Mouse (Mus musculus): ENCODE measurements at regions not wholly inside any gene's neighbourhood (a gene's known extent, or its start where the extent isn't known, plus 50 kb on each side); places are given as distances from the start of the nearest gene placed in this dataset.
A peak's percentile ranks its signal among the peaks of the same experiment; 100 is the strongest.

DNA sequence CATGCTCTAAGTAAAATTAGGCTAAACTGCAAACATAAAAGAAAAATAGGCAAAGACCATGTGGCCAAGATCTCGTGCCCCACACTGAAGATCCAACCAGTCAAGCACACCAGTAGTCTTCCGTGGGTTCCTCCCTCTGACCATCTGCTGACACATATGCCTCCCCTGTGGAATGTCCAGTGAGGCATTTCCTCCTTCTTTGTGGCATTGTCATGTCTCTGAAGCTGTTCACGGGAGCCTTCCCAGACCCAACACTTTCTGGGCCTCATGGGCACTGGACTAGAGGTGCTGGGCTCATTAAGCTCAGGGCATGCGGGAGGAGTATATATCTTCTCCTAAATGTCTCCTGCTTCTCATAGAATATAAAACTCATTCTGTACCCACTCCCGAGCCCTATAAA is 237.3 kb upstream of the Hes1 start:
- no peaks in the 10 kb centered on the region for H3K27me3 ChIP-seq (replicated peaks)
- H3K4me2 ChIP-seq (ENCODE audit: insufficient read depth, low read depth, poor library complexity, severe bottlenecking) = no peak overlapping the region
- H3K27ac ChIP-seq (ENCODE audit: insufficient read depth, low read depth) = no peak overlapping the region
- dilution Hi-C loops (cut with MboI; ENCODE audit: extremely low pct_ligation_motif_present, extremely low pct_unique_long_range_greater_than_20kb, low sequenced_read_pairs) = no loop called here
- H3K4me1 ChIP-seq (ENCODE audit: control insufficient read depth in 1 of 2, insufficient read depth in 2 of 2) = peaks cover 0 to 7% of the 10 kb centered on the region in 2 experiments; a peak in 1 of 4 replicates
- in situ Hi-C loops (cut with MboI; ENCODE audit: low pct_ligation_motif_present, low pct_unique_long_range_greater_than_20kb, low sequenced_read_pairs) = no loop called here
- H3K36me3 ChIP-seq (replicated peaks in 1 of 2; ENCODE audit: control insufficient read depth in 1 of 2, insufficient read depth in 1 of 2, low read length in 1 of 2) = peaks cover 20 to 56% of the 10 kb centered on the region in 2 experiments
- no peak for TF ChIP-seq E2F4 (IDR thresholded peaks at IDR 0.05; ENCODE audit: insufficient replicate concordance, low read depth, low read length)
- TF ChIP-seq SIN3A (IDR thresholded peaks at IDR 0.05; ENCODE audit: low read length) = no peak
- no peak for TF ChIP-seq CHD2 (IDR thresholded peaks at IDR 0.05; ENCODE audit: low read length)
- TF ChIP-seq NRF1 (IDR thresholded peaks at IDR 0.05; ENCODE audit: low read depth, low read length) = no peak
- TF ChIP-seq CHD1 (IDR thresholded peaks at IDR 0.05; ENCODE audit: low read depth, low read length) = no peak
- no peak for TF ChIP-seq JUN (IDR thresholded peaks at IDR 0.05; ENCODE audit: insufficient read depth, low read depth, low read length)
- no peak for TF ChIP-seq ZKSCAN1 (IDR thresholded peaks at IDR 0.05; ENCODE audit: borderline replicate concordance, low read depth, low read length)
- TF ChIP-seq PAX5 (IDR thresholded peaks at IDR 0.05; ENCODE audit: low read length) = no peak
- TF ChIP-seq ZNF384 (IDR thresholded peaks at IDR 0.05; ENCODE audit: low read depth, low read length) = no peak
- no peak for TF ChIP-seq MAZ (IDR thresholded peaks at IDR 0.05; ENCODE audit: low read depth, low read length)
- no peak for TF ChIP-seq JUND (conservative IDR thresholded peaks at IDR 0.05; ENCODE audit: low read depth, low read length)
- no peak for TF ChIP-seq HCFC1 (IDR thresholded peaks at IDR 0.05; ENCODE audit: low read depth, low read length)
- TF ChIP-seq MAX (IDR thresholded peaks at IDR 0.05; ENCODE audit: low read length) = no peak
- no peak overlapping the region for H3K4me3 ChIP-seq (replicated peaks in 1 of 3; ENCODE audit: low read depth in 2 of 3, low read length in 2 of 3, poor library complexity in 1 of 3)
- H3K79me2 ChIP-seq (replicated peaks; ENCODE audit: control insufficient read depth, extremely low read depth, insufficient read depth, poor library complexity, severe bottlenecking) = no peaks in the 10 kb centered on the region
- H3K9me3 ChIP-seq (replicated peaks; ENCODE audit: low read length) = peaks cover 16% of the 10 kb centered on the region
- DNase-seq (ENCODE audit: extremely low read depth) = no peak
- no peak overlapping the region for H3K9ac ChIP-seq (ENCODE audit: insufficient read depth, low read depth)

DNA sequence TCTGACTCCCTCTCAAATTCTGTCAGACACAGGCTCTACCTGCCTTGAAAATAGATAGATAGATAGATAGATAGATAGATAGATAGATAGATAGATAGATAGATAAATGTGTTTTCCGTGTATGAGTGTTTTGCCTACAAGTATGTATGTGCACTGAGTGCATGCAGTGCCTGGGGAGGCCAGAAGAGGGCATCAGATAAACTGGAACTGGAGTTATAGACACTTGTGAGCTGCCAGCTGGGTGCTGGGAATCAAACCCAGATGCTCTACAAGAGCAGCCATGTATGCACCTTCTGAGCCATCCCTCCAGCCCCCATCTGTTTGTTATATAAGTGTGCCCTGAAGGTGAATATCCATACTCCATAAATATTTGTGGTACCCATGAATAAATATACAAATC is 236.4 kb upstream of the Hes1 start:
- Histone ChIP-seq H3K36me3 (replicated peaks in 1 of 2; ENCODE audit: control insufficient read depth in 1 of 2, insufficient read depth in 1 of 2, low read length in 1 of 2) (peaks cover 20 to 58% of the 10 kb centered on the region in 2 experiments), H3K4me1 (ENCODE audit: control insufficient read depth in 1 of 2, insufficient read depth in 2 of 2) (peaks cover 0 to 6% of the 10 kb centered on the region in 2 experiments; a peak in 1 of 4 replicates), H3K4me2 (ENCODE audit: insufficient read depth, low read depth, poor library complexity, severe bottlenecking) (no peak overlapping the region), H3K27ac (ENCODE audit: insufficient read depth, low read depth) (no peak overlapping the region), H3K79me2 (replicated peaks; ENCODE audit: control insufficient read depth, extremely low read depth, insufficient read depth, poor library complexity, severe bottlenecking) (no peaks in the 10 kb centered on the region), H3K4me3 (replicated peaks in 1 of 3; ENCODE audit: low read depth in 2 of 3, low read length in 2 of 3, poor library complexity in 1 of 3) (no peak overlapping the region), H3K27me3 (replicated peaks) (no peaks in the 10 kb centered on the region), H3K9me3 (replicated peaks; ENCODE audit: low read length) (peaks cover 16% of the 10 kb centered on the region), H3K9ac (ENCODE audit: insufficient read depth, low read depth) (no peak overlapping the region)
- no peak for DNase-seq (ENCODE audit: extremely low read depth)
- in situ Hi-C loops (cut with MboI; ENCODE audit: low pct_ligation_motif_present, low pct_unique_long_range_greater_than_20kb, low sequenced_read_pairs) (no loop called here), dilution Hi-C loops (cut with MboI; ENCODE audit: extremely low pct_ligation_motif_present, extremely low pct_unique_long_range_greater_than_20kb, low sequenced_read_pairs) (no loop called here)
- TF ChIP-seq ZNF384 (IDR thresholded peaks at IDR 0.05; ENCODE audit: low read depth, low read length) (no peak), SMC3 (IDR thresholded peaks at IDR 0.05; ENCODE audit: low read depth, low read length) (peak; percentile 19; the same call in 1 of the 2 replicates), CTCF (conservative IDR thresholded peaks at IDR 0.05 in 1 of 2, IDR thresholded peaks at IDR 0.05 in 1 of 2; ENCODE audit: low read depth in 2 of 2, low read length in 2 of 2) (peak in 1 of 2 experiments; percentile 38; a peak in 2 of 4 replicates)

Data from CH12.LX (cell line).